Mouse (Mus musculus): Measurements from ENCODE around the gene Gse1.

GRCm38 (mm10) chr8:120536306-120537206, 308.3 kb downstream of the Gse1 start:
- TF ChIP-seq POLR2A (IDR thresholded peaks at IDR 0.05; ENCODE audit: insufficient read depth, low read depth, low read length), result no peak
- TF ChIP-seq CTCF (IDR thresholded peaks at IDR 0.05), result no peak
- no peak for TF ChIP-seq EP300 (IDR thresholded peaks at IDR 0.05; ENCODE audit: insufficient read depth, low read depth, low read length)

Measured in heart, adult 2 months (tissue).